Mouse (Mus musculus) lung, postnatal 4 days (tissue): ENCODE measurements around the gene Asgr1.
A peak's percentile ranks its signal among the peaks of the same experiment; 100 is the strongest.
"Not testable (repeated sequence)": the region's sequence is repeated elsewhere in the genome, so short reads cannot be mapped to it uniquely, and the experiment has no call there.

ENCODE experiments used
- DNase-seq, 2 experiments: peaks; one replicate each; pipeline ENCODE4 v3.0.0; 2021

Gene Asgr1

GRCm38 (mm10) chr11:70070603-70071002, 16.7 kb downstream of the Asgr1 start:
- DNase-seq, result not testable (repeated sequence)

DNA sequence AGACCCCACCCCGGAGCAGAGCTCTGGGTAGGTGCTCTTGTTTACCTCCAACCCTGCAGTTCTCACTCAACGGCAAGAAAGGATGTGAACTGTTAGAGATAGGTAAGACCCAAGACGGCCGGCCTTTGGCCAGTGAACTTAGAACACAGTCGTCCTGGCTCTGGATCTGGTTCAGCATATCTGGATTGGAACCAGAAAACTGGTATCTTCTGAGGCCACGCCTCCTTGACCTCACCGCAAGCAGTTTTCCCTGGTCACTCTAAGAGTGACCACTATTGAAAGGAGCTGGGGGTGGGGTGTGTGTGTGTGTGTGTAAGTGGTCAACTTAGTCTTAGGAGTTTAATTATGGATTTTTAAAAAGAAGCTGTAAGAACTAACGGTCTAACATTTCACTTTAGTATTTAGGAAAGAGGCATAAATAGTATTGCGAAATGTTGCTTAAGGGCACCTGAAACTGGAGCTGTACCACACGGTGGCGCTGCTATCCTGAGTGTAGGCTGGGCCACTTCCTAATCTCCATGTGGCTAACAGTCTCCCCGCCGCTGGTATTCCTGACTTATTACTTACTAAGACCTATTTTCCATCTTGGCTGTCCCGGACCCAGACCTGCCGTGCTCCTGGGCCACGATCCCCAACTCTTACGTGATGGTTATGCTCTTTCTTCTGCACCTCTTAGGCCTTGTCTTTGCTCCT, 20.6 kb downstream of the Asgr1 start:
- DNase-seq, result peak; percentile 72 to 84

DNA sequence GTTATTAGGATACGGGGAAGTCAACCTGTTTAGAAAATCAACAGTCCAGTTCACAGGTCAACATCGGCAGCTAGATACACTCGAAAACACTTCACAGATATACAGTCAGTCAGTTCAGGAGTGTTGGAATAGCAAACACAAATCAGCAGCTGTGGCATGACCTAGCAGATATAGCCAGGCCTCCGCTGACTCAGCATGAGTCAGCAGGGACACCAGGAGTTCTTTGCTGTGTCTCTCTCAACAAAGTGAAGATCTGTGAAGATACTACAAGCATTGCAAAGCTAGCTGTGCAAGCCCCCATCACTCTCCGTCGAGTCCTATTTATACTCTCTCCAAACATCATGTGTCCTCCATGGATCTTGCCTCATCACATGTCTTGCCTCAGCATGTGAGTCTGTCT, 21.7 kb downstream of the Asgr1 start:
- DNase-seq, result no peak

DNA sequence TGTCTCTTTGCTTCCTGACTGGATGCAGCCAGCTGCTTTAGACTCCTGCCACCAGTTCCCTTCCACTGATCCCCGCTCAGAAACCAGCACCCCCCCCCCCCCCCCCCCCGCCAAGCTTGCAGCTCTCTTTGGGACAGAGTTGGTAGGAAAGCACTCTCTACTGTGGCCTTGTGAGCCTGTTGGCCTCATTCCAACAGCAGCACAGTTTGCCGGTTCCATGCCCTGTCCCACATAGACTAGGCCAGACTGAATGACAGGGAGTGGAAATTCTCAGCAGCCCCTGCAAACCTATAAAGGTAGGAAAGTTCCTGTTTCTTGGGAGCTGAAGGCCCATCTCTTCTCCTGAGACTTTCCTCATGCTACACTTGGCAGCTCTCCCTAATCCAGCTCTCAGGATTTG, 23.6 kb downstream of the Asgr1 start:
- no peak for DNase-seq

DNA sequence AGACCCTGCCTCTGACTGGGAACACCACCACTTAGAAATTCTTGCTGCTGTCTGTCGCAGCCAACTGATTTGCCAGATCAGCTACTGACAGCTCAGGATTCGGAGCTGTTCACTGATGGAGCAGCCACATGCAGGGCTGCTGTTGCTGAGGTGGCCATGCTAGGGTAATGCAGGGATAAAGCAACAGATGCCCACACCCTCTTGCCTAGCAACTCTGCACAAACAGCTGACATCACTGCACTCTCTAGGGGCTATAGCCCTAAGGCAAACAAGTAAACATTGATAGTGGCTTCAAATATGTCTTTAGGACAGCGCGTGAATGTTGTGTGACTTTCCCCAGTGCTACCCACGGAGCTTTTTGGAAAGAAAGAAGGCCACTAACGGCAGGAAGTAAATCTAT, 25.3 kb downstream of the Asgr1 start:
- no peak for DNase-seq

DNA sequence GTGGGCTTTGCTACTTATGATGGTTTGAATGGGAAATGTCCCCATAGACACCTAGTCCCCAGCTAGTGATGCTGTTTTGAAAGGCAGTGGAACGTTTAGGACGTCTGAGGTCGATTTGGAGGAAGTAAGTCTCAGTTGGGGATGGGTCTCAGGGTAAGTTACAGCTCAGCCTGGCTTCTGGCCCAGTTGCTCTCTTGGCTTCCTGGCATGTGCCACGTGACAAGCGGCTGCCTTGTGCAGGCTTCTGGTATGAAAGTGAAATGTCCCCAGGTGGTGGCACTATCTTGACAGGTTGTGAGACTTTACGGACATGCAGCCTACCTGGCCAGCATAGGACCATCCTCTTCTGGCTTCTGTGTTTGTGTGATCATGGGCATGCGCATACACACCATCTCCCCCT, 26.0 kb downstream of the Asgr1 start:
- DNase-seq, result peak; percentile 33 to 44

DNA sequence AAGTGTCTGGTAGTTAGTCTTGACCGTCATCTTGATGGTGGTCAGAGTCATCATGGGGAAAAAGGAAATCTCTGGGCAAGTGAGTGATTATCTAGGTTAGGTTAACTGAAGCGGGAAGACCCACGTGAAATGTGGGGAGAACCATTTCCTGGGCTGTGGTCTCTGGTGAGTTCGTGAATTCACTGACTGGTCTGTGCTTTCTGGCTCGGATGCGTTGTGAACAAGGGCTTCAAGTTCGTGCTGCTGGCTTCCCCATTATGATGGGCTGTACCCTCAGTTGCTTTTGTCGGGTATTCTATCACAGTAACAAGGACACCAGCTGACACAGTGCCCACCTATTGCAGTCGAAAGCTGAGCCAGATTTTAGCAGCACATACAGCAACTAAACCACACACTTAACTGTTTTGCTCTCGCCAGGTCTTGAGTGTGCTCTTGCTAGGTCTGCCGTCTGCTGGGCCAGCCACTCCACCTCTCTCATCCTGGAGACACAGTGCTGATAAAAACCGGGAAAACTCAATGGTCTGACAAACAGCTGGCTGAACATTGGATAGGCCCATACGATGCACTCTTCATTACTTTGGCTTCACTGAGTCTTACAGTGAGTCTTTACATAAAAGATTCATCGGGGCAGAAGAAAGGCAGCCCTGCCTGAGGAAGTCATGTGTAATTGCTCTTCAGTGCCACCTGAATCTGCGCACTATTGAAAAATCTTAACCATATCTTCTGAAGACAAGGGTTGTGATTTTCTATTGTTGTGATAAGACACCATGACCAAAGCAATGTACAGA, 27.1 kb downstream of the Asgr1 start:
- no peak for DNase-seq

DNA sequence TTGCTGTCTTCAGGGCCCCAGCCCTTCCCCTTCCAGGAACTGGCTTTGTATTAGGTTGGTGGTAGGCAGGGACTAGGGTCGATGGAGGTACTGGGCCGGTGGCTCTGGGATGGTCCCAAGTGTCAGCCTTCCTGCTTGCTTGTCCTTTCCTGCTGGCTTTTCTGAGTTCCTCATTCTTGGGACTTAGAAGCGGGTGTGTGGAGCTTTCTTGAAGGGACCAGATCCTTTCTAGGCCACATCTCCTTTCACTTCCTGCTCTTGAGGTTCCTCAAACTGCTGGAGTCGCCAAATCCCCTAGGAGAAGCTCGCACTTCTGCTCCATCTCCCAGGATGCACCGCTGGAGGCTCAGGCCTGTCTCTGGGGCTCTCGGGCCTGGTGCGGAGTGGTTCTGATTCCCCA, 30.7 kb downstream of the Asgr1 start:
- DNase-seq, result peak in 1 of 2 experiments; percentile 29

DNA sequence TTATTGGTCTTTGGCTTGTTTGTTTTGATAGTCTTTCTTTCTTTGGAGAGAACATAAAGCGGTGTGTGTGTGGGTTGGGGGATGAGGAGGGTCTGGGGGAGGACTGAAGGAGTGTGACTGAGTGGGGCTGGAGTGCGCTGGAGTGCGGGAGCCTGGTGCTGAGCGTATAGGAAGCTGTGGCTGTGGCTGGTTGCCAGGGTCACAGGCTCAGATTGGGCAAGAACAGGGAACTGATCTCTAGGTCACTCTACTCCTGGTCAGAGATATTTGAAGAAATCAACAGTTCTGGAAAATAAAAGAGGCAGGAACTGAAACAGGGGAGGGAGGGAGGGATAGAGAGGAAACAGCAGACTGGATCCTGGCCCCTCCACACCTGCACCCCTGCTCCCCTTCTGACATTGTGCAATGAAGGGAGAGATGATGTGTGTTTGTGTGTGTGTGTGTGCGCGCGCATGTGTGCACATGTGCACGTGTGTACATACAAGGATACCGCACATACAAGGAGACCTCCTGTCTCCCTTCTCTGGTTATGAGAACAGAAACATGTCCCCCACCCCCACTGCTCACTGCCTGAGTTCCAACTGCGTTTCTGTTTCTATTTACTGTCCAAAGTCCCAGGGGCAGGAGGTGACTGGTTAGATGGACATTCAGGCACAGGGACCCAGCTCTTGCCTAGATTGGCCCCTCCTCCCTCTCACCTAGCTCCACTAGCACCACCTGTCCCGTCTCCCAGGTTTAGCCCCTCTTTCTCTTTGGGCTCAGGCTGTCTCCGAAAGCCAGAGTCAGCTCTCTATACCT, 38.3 kb downstream of the Asgr1 start, which contains the start of gene Asgr2:
Gene Asgr2 (plus strand): TSS at position 659 of the 798 bp plus-strand sequence.
- peak; percentile 51 to 53 for DNase-seq

GRCm38 (mm10) chr11:70097396-70097795, 43.5 kb downstream of the Asgr1 start:
- DNase-seq, result no peak

- no peak for DNase-seq
Observed at GRCm38 (mm10) chr11:70099102-70099501, 45.2 kb downstream of the Asgr1 start.

- DNase-seq, result no peak
Observed at GRCm38 (mm10) chr11:70099809-70100208, 45.9 kb downstream of the Asgr1 start.

- DNase-seq, result no peak
Observed at GRCm38 (mm10) chr11:70103701-70104315, 49.9 kb downstream of the Asgr1 start.

DNA sequence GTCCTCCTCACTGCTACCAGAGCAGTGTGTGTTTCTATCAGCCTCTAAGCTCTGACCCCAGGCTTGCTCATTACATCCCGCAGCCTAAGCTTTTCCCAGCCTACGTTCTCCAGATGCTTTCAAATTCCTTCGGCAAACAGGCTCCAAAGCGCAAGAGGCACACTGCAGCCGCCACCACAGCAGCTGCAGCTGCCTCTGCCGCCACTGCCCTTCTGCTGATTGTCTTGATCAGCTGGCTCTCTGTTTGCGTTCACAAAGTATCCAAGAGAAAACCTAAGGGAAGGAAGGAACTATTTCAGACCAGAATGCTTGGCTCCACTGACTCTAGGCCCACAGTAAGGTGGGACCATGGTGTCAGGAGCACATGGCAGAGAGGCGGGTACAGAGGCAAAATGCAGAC, 53.2 kb downstream of the Asgr1 start:
- DNase-seq, result peak in 1 of 2 experiments; percentile 16
